Mouse (Mus musculus): ENCODE results near the gene 4632433K11Rik. TPM values are rescaled to one million over a fixed set of nuclear protein-coding genes. Genes with fewer than 3 reads are reported as not detected.

4632433K11Rik gene
- polyA plus RNA-seq, 3 experiments from 2014 or later, result not detected

Other genes starting within 250 kb of the 4632433K11Rik start
- under 1 TPM in 1 of 3 experiments, not detected in 2; 0.90 TPM for gene Tmem238, start 244.5 kb upstream of the 4632433K11Rik start, polyA plus RNA-seq (2017; shearing (Covaris generic))
- gene Rpl28, start 241.2 kb upstream of the 4632433K11Rik start, polyA plus RNA-seq (2017; shearing (Covaris generic)), result 100 to 1,000 TPM; 324 to 638 (median 419) TPM
- gene Ube2s, start 221.5 kb upstream of the 4632433K11Rik start, polyA plus RNA-seq (2017; shearing (Covaris generic)), result 10 to 100 TPM; 13.2 to 64.5 (median 31.1) TPM
- not detected for gene Shisa7, start 189.4 kb upstream of the 4632433K11Rik start, polyA plus RNA-seq (2017; shearing (Covaris generic))
- 10 to 100 TPM; 26.6 to 36.5 (median 34.4) TPM for gene Isoc2b, start 163.9 kb upstream of the 4632433K11Rik start, polyA plus RNA-seq (2017; shearing (Covaris generic))
- under 1 TPM; 0.58 to 0.92 (median 0.70) TPM for gene Isoc2a, start 157.0 kb upstream of the 4632433K11Rik start, polyA plus RNA-seq (2017; shearing (Covaris generic))
- not detected for gene Gm36210, start 127.6 kb upstream of the 4632433K11Rik start, polyA plus RNA-seq (2017; shearing (Covaris generic))
- gene Zfp628, start 118.9 kb upstream of the 4632433K11Rik start, polyA plus RNA-seq (2017; shearing (Covaris generic)), result 1 to 10 TPM in 2 of 3 experiments, under 1 TPM in 1; 0.93 to 1.8 (median 1.6) TPM
- gene Nat14, start 112.1 kb upstream of the 4632433K11Rik start, polyA plus RNA-seq (2017; shearing (Covaris generic)), result under 1 TPM in 2 of 3 experiments, not detected in 1; 0.34 to 0.44 TPM
- gene Ssc5d, start 108.3 kb upstream of the 4632433K11Rik start, polyA plus RNA-seq (2017; shearing (Covaris generic)), result not detected
- 1 to 10 TPM in 2 of 3 experiments, not detected in 1; 1.2 to 2.0 TPM for gene Sbk2, start 69.7 kb upstream of the 4632433K11Rik start, polyA plus RNA-seq (2017; shearing (Covaris generic))
- gene Sbk3, start 63.0 kb upstream of the 4632433K11Rik start, polyA plus RNA-seq (2017; shearing (Covaris generic)), result not detected
- 1 to 10 TPM; 4.3 to 6.0 (median 5.1) TPM for gene Zfp579, start 38.0 kb upstream of the 4632433K11Rik start, polyA plus RNA-seq (2017; shearing (Covaris generic))
- 10 to 100 TPM; 34.4 to 44.7 (median 38.9) TPM for gene Zfp524, start 19.7 kb upstream of the 4632433K11Rik start, polyA plus RNA-seq (2017; shearing (Covaris generic))
- gene Fiz1, start 19.4 kb upstream of the 4632433K11Rik start, polyA plus RNA-seq (2017; shearing (Covaris generic)), result 10 to 100 TPM in 1 of 3 experiments, 1 to 10 TPM in 2; 7.2 to 15.1 (median 7.9) TPM
- gene Gm44973, start 18.6 kb upstream of the 4632433K11Rik start, polyA plus RNA-seq (2017; shearing (Covaris generic)), result 10 to 100 TPM in 2 of 3 experiments, 1 to 10 TPM in 1; 7.8 to 17.2 (median 10.8) TPM
- gene Zfp865, start 13.7 kb upstream of the 4632433K11Rik start, polyA plus RNA-seq (2017; shearing (Covaris generic)), result 1 to 10 TPM; 2.5 to 6.7 (median 5.2) TPM
- gene Ccdc106, start 13.6 kb upstream of the 4632433K11Rik start, polyA plus RNA-seq (2017; shearing (Covaris generic)), result not detected
- gene Zfp784, start 4.3 kb downstream of the 4632433K11Rik start, polyA plus RNA-seq (2017; shearing (Covaris generic)), result 1 to 10 TPM; 3.0 to 5.1 (median 3.7) TPM
- gene Zfp580, start 17.4 kb downstream of the 4632433K11Rik start, polyA plus RNA-seq (2017; shearing (Covaris generic)), result 1 to 10 TPM in 1 of 3 experiments, under 1 TPM in 2; 0.77 to 1.3 (median 0.93) TPM
- gene U2af2, start 28.0 kb downstream of the 4632433K11Rik start, polyA plus RNA-seq (2017; shearing (Covaris generic)), result 10 to 100 TPM; 26.0 to 33.4 (median 32.0) TPM
- 1 to 10 TPM; 5.8 to 7.3 (median 6.8) TPM for gene Epn1, start 46.1 kb downstream of the 4632433K11Rik start, polyA plus RNA-seq (2017; shearing (Covaris generic))
- not detected for gene Rfpl4, start 82.8 kb downstream of the 4632433K11Rik start, polyA plus RNA-seq (2017; shearing (Covaris generic))
- gene Rasl2-9, start 91.8 kb downstream of the 4632433K11Rik start, polyA plus RNA-seq (2017; shearing (Covaris generic)), result under 1 TPM in 1 of 3 experiments, not detected in 2; 0.50 TPM
- under 1 TPM in 2 of 3 experiments, not detected in 1; 0.15 to 0.40 TPM for gene Vmn1r55, start 115.6 kb downstream of the 4632433K11Rik start, polyA plus RNA-seq (2017; shearing (Covaris generic))
- not detected for gene Vmn1r56, start 162.6 kb downstream of the 4632433K11Rik start, polyA plus RNA-seq (2017; shearing (Covaris generic))
- gene Vmn1r57, start 184.4 kb downstream of the 4632433K11Rik start, polyA plus RNA-seq (2017; shearing (Covaris generic)), result not detected